Mouse (Mus musculus): ENCODE results near the gene Igf2bp1.

DNA sequence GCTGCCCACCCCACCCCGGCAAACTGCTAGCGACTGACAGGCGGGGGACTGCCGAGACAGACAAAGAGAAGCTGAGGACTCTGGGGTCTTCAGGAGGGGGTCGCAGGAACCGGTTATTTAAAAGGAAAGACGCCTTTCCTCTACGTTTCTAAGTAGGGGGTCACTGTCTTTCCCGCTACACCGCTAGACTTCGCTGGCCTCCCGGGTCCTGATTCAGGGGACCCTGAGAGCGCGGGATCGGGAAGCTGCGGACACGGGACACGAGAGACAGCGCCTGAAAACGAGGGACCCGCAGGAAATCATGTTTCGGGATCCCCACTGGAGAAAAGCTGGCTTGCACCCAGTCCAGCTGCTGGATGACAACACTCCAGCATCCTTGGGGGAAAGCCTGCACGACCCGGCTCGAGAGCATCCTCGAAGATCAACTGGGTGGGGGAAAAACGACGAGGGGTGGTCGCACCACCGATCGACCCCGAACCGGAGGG is 669 bp upstream of the Igf2bp1 start:
- no peak for TF ChIP-seq EP300 (IDR thresholded peaks at IDR 0.05; ENCODE audit: low read depth)
- TF ChIP-seq CTCF (IDR thresholded peaks at IDR 0.05; ENCODE audit: low read depth), result no peak

Data from heart, postnatal 0 days (tissue).